Mouse (Mus musculus): ENCODE measurements around the gene Tubb4b.

Gene Tubb4b

GRCm38 (mm10) chr2:25185625-25186574 is 38.6 kb downstream of the Tubb4b start:
- DNase-seq: peak; percentile 69 to 70

- no peak for DNase-seq
Observed at GRCm38 (mm10) chr2:25184496-25184895, 40.0 kb downstream of the Tubb4b start.

- DNase-seq: peak; percentile 21 to 44
Observed at GRCm38 (mm10) chr2:25183336-25183735, 41.2 kb downstream of the Tubb4b start.

- no peak for DNase-seq
Observed at GRCm38 (mm10) chr2:25182664-25183063, 41.8 kb downstream of the Tubb4b start.

- DNase-seq: no peak
Observed at GRCm38 (mm10) chr2:25181891-25182397, 42.6 kb downstream of the Tubb4b start.

GRCm38 (mm10) chr2:25180973-25181890 is 43.3 kb downstream of the Tubb4b start:
- peak; percentile 59 to 69 for DNase-seq

GRCm38 (mm10) chr2:25180478-25180903 is 44.0 kb downstream of the Tubb4b start, which contains the start of gene Nrarp:
Gene Nrarp (plus strand): TSS chr2:25180758.
- DNase-seq: peak; percentile 90 to 92

GRCm38 (mm10) chr2:25179566-25180217 is 44.8 kb downstream of the Tubb4b start:
- no peak for DNase-seq

- no peak for DNase-seq
Observed at GRCm38 (mm10) chr2:25178285-25178972, 46.1 kb downstream of the Tubb4b start.

- DNase-seq: no peak
Observed at GRCm38 (mm10) chr2:25177685-25178084, 46.8 kb downstream of the Tubb4b start.

GRCm38 (mm10) chr2:25177076-25177475 is 47.4 kb downstream of the Tubb4b start:
- no peak for DNase-seq

- no peak for DNase-seq
Observed at GRCm38 (mm10) chr2:25176573-25176972, 47.9 kb downstream of the Tubb4b start.

- no peak for DNase-seq
Observed at GRCm38 (mm10) chr2:25175690-25176078, 48.8 kb downstream of the Tubb4b start.

GRCm38 (mm10) chr2:25174866-25175689 is 49.4 kb downstream of the Tubb4b start:
- no peak for DNase-seq

GRCm38 (mm10) chr2:25173821-25174220 is 50.7 kb downstream of the Tubb4b start:
- DNase-seq: no peak

- no peak for DNase-seq
Observed at GRCm38 (mm10) chr2:25172629-25173028, 51.9 kb downstream of the Tubb4b start.

All from thymus, postnatal 36 days (tissue).